Mouse (Mus musculus) ES-Bruce4 (cell line): ENCODE measurements at regions not wholly inside any gene's neighbourhood (a gene's known extent, or its start where the extent isn't known, plus 50 kb on each side); places are given as distances from the start of the nearest gene placed in this dataset.

Experiments
- CTCF ChIP-seq: IDR thresholded peaks from one replicate; pipeline ENCODE4 v1.8.1; 2011; ENCODE audit warnings: low read depth, low read length
- POLR2A ChIP-seq: IDR thresholded peaks from one replicate; pipeline ENCODE4 v1.8.1; 2011; ENCODE audit warnings: low read length; ENCODE audit not compliant: insufficient read depth

- TF ChIP-seq CTCF, result no peak
- no peak for TF ChIP-seq POLR2A
Measured at GRCm38 (mm10) chr6:112167487-112167886, 106.1 kb upstream of the Lmcd1 start.
